Mouse (Mus musculus) gonadal fat pad, adult 2 months (tissue): ENCODE measurements at regions not wholly inside any gene's neighbourhood (a gene's known extent, or its start where the extent isn't known, plus 50 kb on each side); places are given as distances from the start of the nearest gene placed in this dataset.
"Not testable (repeated sequence)": the region's sequence is repeated elsewhere in the genome, so short reads cannot be mapped to it uniquely, and the experiment has no call there.

Experiments used
- DNase-seq: peaks from one replicate; pipeline ENCODE4 v3.0.0-alpha.2; 2012; ENCODE audit warnings: low read depth

DNA sequence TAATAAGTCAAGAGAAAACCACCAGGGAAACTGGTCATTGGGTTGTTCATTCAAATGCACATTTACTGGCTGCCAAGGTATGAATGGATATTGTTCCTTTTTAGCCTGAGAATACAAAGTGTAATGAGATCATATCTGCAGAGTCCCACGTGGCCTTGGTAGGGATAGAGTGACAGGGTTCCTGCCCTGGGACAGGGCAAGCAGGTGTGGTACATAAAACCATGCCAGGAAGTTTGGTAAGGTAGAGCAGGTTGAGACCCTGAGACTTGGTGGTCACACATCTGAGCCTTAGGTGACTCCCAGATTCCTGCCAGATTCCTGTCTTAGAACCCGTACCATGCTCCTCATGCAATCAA lies 320.5 kb downstream of the Tm4sf1 start:
- DNase-seq = no peak

DNA sequence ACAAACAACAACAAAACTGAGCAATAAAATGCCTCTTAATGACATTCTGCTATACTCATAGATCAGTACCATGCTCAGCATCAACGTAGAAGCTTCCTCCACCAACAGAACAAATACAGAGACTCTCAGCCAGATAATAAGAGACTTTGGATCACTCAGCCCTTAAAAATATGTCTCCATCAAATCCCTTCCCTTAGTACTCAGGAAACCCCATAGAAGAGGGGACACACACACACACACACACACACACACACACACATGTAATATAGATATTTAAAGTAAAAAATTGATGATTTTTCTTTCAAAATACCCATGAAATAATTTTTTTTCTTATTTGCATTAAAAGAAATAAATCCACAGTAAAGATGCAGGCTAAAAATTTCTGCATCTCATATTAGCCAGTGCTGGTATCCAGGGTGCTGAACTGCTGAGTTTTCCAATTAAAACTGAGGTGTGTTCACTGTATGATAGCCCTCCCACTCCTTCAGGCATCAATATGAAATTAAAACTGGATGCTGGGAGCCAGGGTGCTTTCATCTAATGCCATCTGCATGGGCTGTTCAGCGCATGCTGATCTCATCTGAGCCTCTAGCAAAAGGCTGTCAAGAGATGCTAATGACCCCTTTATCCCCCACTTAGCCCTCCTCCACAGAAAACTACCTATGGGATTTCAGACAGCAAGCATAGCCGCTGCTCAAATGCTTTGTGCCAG lies 321.0 kb downstream of the Tm4sf1 start:
- DNase-seq = no peak

DNA sequence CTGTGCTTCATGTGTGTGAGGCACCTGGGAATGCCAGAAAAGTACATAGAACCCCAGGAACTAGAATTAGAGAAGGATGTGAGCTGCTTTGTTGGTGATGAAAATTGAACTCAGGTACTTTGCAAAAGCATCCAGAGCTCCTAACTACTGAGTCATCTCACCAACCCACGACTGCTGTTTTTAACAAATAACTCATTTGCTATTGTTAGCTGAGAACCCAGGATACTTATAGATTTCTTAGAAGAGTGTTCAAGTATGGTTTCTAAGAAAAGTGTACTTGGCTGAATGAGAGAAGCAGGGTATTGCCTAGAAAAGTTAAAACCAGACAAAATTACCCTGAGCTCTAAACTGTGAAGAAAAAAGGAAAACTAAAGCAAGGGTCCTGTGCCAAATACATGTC lies 335.8 kb downstream of the Tm4sf1 start:
- no peak for DNase-seq

DNA sequence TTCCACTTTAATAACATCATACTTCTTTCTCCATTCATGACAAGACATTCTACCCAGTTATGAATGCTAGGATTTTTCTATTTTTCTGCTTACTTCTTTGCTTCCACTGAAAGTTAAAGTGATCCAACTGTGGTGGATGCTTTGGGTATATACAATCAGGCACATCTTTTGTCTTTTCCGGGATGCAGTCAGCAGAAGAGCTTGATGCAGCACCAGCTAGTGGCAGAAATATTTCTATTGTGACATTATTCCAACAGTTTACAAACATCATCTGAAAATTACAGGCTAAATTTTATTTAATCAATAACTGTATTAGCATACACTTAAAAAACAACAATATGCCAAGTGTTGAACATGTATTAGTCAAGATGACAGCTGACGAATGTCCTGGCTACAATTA lies 336.3 kb downstream of the Tm4sf1 start:
- DNase-seq = no peak

DNA sequence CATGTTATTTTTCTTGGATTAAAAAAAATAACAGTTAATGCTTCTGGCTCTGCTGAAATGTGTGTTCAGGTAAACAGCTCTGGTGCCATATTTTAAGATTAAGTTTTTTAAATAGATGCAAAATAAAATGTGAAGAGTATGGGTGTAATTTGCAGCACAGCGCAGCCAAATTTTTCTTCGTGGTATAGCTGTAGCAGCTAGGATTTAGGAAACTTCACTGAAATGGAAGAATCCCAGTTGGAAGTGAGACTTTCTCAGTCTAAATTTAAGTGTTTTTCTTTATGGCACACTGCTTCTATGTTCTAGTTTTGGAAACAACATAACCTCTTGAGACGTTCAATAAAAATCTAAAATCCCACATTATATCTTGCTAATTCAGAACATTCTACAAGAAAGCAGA lies 337.6 kb downstream of the Tm4sf1 start:
- no peak for DNase-seq

DNA sequence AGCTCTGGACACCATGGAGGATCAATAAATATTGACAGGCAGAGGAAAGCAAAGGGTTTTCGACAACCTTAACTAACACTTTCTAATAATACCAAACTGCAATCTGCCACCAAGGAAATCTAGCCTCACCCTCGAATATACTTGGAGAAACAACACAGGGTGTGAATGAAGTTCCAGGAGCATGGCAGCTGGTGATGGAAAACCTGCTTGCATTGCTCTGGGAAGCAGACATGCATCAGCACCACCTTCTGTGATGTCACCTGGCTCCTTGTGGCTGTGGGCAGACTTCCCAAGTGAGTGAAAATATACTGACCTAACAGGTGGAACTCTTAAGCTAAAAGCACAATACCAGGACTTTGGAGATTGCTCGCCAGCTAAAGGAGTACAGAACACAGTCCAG lies 338.5 kb downstream of the Tm4sf1 start:
- no peak for DNase-seq

DNA sequence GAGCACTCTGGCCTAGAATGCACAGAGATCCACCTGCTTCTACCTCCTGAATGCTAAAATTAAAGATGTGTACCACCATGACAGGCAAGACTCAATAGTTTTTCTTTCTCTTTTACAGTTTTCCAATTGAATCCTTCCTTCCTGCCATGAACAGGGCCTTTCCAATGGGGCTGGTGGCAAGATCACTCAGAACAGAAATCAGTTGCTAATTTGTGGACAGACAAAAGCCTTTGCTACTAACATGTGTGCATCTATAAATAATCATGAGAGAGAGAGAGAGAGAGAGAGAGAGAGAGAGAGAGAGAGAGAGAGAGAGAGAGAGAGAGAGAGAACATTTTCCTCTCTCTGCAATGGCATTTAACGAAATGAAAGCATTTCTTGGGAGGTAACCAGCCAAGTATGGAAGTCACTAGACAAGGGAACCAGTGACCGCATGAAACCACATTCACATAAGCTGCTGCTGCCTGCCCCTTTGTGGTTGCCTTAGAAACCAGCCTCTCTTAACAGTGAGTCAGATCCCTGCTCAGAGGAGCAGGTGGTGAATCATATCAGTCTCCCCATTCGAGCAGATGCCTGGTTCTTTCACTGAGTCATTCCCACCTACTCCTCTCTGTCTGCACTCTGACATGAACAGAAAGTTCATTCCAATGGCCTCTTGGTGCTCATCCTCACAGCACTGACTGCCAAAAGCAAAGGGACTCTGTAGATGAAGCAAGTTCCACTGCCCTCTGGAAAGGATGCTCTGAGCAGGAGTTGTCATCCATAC lies 339.4 kb downstream of the Tm4sf1 start:
- DNase-seq = no peak

DNA sequence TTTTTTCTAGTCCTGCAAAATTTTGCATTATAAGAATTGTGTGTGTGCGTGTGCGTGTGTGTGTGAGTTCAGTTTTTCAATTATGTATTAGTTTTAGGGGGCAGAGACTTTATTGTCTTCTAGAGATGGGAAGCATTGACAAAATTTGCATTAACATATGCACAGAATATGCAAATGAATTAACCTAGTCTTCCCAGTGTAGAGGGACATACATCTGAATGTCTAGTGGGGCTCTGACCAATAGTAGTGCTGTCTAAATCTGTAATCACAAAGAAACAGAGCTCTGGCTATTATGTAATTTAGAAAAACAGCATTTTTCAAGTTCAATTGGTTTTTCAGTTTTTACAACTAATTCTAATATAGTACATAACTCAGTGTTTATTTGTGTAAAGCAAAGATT lies 344.8 kb downstream of the Tm4sf1 start:
- no peak for DNase-seq

DNA sequence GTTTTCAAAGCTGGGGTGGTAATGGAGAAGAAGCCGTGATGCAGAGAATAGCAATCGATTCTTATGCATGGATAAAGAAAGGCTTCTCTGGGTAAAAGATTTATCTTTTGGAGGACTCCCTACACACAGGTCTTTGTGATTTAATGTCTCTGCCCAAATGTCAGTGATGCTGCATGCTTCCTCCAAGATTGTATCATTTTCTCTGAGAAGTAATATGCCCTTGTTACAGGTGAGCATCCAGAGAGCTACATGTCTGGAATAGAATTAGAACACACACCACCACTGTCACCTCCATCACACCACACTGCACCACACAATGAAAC lies 346.0 kb downstream of the Tm4sf1 start:
- no peak for DNase-seq

DNA sequence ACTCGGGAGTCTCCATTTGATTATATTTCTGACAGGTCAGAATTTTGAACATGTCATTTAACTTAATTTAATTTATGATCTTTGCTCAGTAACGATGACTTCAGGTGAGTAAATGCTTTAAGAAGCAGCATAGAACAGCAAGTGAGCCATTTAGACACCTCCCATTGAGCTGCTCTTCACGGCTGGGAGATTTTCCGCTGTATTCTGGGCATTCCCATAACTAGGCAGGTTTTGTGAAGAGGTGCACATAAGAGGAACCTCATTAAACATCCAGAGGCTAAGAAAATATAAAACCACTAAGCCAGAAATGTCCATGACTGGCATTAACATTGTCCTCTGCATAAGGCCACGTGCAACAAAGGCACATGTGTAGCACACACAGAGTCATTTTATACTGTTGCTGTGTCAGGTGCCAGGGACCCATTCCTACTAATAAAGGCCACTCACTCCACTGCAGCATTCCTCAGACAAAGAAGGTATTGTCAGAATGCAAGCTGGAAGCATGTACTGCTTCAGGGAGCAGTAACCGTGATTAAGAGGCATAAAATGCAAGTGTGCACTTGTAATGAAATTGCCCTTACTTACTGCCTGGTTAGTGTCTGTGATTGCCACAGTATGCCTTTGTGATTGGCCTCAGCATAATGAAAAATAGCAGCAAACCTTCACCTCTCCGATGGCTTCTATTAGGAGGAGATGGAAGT lies 346.5 kb downstream of the Tm4sf1 start:
- peak; percentile 3 for DNase-seq

DNA sequence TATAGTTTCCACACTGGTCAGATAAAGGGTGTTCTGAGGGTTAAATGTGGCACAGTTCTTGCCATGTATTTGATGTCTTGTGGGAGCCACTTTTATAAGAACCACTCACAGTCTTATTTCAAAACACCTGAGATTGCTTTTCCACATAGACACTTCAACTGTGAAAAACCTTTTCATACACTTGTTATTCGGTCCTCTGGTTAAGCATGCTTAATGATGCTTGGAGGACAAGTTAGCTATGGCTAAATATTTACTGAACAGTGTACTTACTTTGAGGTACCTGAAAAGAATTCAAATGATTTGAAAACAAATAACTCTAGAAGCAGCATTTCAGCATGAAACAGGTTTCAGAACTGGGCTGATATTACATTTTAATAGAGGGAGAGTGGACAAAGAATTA lies 359.2 kb downstream of the Tm4sf1 start:
- DNase-seq = not testable (repeated sequence)

DNA sequence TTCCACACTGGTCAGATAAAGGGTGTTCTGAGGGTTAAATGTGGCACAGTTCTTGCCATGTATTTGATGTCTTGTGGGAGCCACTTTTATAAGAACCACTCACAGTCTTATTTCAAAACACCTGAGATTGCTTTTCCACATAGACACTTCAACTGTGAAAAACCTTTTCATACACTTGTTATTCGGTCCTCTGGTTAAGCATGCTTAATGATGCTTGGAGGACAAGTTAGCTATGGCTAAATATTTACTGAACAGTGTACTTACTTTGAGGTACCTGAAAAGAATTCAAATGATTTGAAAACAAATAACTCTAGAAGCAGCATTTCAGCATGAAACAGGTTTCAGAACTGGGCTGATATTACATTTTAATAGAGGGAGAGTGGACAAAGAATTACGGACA lies 372.8 kb downstream of the Tm4sf1 start:
- not testable (repeated sequence) for DNase-seq

DNA sequence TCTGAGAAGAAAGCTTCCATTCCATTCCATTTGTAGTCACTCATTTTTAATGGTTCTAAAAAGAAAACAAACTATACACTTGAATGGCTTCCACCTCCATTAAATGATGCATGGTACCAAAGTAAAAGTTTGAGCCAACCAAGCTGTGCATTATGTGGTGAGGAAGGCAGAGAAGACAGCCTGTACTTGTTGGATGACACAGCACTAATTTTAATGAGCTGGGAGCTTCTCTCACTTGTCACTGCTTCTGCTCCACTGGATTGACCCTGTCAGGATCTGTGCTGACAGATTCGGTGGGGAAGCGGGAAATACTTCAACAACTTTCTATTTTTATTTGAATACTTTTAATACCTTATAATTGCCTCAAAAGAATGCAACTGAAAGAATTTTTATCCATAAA lies 403.3 kb downstream of the Tm4sf1 start:
- DNase-seq = no peak

DNA sequence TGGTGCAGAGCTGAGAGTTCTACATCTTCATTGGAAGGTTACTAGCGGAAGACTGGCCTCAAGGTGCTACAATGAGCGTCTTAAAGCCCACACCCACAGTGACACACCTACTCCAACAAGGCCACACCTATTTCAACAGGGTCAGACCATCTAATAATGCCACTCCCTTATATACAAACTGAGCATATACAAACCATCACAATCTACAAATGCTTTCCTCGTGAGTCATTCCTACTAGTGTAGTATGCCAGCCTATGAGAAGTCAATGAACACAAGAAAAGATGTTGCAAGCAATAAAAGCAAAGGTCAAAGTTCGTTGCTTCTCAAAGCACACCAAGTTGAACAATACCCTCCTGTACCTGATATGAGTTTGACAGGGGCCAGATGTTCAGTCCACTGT lies 424.7 kb downstream of the Tm4sf1 start:
- no peak for DNase-seq

DNA sequence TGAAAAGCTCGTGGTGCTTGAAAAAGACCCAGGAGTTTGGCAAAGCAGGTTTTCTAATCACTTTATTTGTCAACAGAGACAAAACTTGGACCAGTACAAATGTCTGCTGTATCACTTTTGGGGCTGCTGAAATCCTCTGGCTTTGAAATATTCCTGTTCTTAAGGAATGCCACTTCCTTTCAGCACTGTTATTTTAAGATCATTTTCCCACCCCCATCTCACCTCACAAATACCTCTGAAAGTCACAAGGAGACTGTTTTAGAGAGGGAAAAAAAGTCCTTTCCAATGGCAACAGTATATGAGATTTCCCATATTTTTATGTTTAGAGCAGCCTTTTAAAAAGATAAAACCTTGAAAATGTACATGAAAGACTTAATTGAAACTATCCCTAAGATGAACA lies 438.2 kb downstream of the Tm4sf1 start:
- no peak for DNase-seq

DNA sequence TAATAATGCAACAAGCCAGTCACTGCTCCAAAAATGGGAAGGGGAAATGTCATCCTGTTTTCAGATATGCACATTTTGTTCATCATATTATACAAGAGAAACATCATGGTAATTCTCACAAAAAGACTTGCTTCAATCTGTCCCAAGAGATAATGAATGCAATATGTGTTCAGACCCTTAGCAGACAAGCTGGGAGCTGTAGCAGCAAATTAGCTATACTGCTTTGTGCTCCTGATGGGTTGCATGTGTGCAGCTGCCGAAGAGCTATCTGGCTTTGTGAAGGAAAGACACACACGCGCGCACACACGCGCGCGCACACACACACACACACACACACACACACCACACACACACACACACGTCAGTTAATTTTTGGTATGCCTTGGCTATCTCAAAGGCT lies 441.9 kb downstream of the Tm4sf1 start:
- DNase-seq = no peak

DNA sequence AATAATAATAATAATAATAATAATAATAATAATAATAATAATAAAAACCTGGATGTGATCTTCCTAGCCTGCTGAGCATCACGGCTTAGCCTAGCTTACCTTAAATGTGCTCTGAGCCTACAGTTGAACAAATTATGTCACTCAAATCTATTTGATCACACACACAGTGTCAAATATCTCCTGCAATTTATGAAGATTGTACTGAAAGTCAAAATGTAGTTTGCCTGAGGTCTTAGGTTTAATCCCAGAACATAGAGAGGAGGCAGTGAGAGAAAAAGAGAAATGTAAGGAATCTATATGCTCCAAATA lies 456.4 kb downstream of the Tm4sf1 start:
- no peak for DNase-seq

DNA sequence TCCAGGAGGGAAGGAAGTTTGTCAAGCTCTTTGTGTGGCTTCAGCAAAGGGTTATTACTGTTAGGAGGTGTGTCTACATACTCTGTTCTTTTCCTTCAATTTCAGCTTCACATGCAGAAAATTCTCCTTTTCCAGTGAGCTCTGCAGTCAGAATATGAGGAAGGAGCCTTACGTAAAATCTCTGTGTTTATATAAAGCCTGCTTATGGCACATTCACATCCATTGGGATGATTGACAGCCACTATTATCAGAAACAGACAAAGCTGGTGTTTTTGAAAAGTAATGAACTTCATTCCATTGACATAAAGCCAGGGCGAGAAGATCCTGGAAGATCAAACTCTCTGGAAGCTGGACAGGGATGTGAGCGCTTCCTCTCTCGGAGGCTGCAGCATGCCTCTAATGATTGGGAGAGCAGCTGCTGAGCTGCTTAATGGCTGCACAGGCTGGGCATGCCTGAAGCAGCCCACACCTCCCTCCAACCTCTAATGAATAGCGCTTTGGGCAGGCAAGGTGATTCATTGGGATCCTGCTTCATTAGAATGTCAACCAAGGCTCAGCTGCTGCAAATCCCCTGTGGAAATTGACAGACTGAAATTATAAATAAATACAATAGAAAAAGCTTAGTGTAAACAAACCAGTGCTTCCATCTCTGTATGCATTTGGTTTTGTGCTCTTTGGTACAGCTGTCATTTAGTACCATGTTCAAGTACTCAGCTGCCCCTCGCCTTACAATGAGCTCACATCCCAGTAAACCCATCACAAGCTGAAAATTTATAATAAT lies 456.9 kb downstream of the Tm4sf1 start:
- no peak for DNase-seq

DNA sequence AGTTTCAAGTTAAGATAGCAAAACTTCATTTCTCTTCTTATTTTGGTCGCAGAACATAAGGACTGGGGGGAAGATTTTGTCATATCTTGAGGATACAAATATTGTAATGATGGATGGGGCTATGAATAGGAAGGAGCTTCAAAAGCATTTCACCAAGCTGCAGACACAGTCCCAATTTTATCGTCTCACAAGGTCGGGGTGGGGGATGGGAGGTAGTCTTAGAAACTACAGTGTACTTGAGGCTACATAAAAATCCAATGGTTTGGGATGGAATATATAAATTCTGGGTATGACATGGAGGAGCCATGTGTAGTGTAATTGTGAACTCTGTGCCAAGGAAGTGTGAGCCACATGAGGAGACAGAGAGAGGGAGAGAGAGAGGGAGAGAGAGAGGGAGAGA lies 464.6 kb downstream of the Tm4sf1 start:
- DNase-seq = no peak

DNA sequence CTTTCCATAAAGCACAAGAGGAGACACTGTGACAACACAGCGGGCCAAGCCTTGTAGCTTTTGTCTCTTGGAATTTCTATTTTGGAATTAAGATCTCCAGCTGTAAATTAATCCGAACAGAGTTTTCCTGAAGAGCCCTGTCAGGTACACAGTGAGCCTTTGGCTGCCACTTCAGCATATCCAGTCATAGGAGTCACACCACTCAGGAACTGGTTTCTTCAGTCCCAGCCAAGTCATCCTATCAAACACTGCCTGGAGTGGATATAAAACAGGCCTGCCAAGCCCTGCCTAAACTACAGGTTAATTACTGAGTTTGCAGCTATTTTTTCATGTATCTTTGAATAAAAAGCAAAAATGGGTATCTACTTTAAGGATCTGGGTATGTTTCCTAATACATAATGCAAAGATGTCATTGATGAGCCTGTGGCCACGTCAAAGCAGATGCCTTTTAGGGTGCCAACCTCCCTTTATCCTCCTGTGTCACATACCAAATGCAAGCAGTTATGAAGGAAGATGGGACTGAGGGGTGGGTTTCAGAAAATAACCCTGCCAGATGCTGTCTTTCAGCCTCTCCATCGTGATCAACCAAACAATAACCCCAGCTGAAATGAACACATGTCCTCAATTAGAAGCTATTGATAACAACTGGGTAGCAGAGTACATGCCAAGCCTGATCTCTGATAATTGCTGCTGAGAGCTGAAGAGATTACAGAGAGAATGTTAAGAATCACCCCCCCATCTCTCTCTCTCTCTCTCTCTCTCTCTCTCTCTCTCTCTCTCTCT lies 471.3 kb downstream of the Tm4sf1 start:
- no peak for DNase-seq

DNA sequence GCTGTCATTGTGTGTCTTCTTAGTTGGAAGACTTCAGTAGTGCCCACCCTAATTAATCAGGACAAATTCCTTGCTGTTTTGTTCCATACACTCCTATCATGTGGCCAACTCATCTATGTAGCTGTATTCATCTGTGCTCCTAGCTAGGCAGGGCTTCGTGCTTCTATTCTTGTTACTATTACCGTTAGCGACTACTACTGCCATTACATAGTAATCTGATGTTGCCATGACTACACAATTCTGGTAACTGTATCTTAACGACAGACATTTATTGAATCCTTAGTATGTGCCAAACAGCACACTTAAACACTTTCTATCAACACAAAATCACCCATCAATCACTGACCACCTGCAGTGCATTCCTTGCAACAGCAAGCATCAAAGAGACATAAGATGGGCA lies 477.6 kb downstream of the Tm4sf1 start:
- no peak for DNase-seq

DNA sequence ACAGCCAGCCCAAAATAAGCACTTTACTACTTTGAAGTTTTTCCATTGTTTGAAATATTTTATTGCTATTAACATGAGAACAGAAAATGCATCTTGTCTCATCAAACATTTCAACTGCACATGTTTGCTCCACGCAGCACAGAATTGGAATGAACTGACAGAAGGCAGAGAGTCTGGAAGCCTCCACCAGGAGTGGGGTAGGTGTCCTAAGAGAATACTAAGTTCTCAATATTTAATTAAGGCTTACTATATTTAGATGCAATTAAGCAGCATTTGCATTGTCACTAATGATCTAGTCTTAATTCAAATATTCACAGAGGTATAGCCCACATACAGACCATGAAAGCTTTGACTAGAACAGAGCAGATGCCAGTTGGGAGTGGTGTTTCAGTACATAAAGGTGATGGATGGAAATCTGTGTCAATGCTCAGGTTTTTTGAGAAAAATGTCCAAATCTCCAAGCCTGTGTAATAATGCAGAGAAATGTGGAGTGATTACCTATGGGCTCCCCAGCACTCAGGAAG lies 491.2 kb downstream of the Tm4sf1 start:
- no peak for DNase-seq
